Mouse (Mus musculus) liver, embryonic 14.5 days (tissue): ENCODE measurements around the gene Sdhc. TPM values are rescaled to one million over a fixed set of nuclear protein-coding genes. Genes with fewer than 3 reads are reported as not detected.

ENCODE experiments used
- ATAC-seq: fragments of 200-750 bp; cut with Nextera tagmentation; 2 replicates; pipeline ENCODE4 v1.8.0; 2017; ENCODE audit warnings: moderate number of reproducible peaks, mild to moderate bottlenecking, moderate library complexity; ENCODE audit not compliant: insufficient read depth
- DNase-seq, 3 experiments: peaks; one replicate each; pipeline ENCODE4 v3.0.0-alpha.2; 2012 to 2013; ENCODE audit warnings: low read depth in 3 of 3, low spot score in 3 of 3
- H3K27ac ChIP-seq: fragments of 300-500 bp; sonication (generic); 2 replicates; pipeline ENCODE4 v1.5.1; 2014; ENCODE audit warnings: moderate library complexity, mild to moderate bottlenecking, control low read depth, inconsistent platforms
- H3K27me3 ChIP-seq: fragments of 300-500 bp; sonication (generic); 2 replicates; pipeline ENCODE4 v1.6.1; 2014; ENCODE audit warnings: mild to moderate bottlenecking, low read length, moderate library complexity; ENCODE audit not compliant: control insufficient read depth, insufficient read depth
- H3K36me3 ChIP-seq: fragments of 300-500 bp; sonication (generic); replicated peaks from 2 replicates; pipeline ENCODE4 v1.6.1; 2014; ENCODE audit warnings: low read depth; ENCODE audit not compliant: control insufficient read depth, insufficient read depth
- H3K4me1 ChIP-seq, 2 experiments: fragments of 200-500 bp in 1 of 2; fragments of 300-500 bp in 1 of 2; sonication (generic) in 1 of 2; replicated peaks; 2 replicates each; pipeline ENCODE4 v1.6.1; 2012 to 2014; ENCODE audit warnings: antibody characterized with exemption in 1 of 2, inconsistent platforms in 1 of 2, low read length in 1 of 2; ENCODE audit not compliant: control insufficient read depth in 2 of 2, insufficient read depth in 2 of 2
- H3K4me2 ChIP-seq: fragments of 300-500 bp; sonication (generic); 2 replicates; pipeline ENCODE4 v1.6.1; 2014; ENCODE audit warnings: low read depth, mild to moderate bottlenecking, control low read depth, moderate library complexity
- H3K4me3 ChIP-seq, 2 experiments: fragments of 200-500 bp in 1 of 2; fragments of 300-500 bp in 1 of 2; sonication (generic) in 1 of 2; 2 replicates each; pipeline ENCODE4 v1.5.1; 2012 to 2014; ENCODE audit warnings: low read depth in 2 of 2, low read length in 2 of 2, mild to moderate bottlenecking in 2 of 2, control low read depth in 1 of 2, inconsistent platforms in 1 of 2, moderate library complexity in 1 of 2; ENCODE audit not compliant: insufficient read depth in 1 of 2
- H3K9ac ChIP-seq: fragments of 300-500 bp; sonication (generic); replicated peaks from 2 replicates; pipeline ENCODE4 v1.6.1; 2014; ENCODE audit warnings: mild to moderate bottlenecking, control low read depth, moderate library complexity
- H3K9me3 ChIP-seq: fragments of 300-500 bp; sonication (generic); 2 replicates; pipeline ENCODE4 v1.6.1; 2016; ENCODE audit warnings: low read length, mixed read lengths; ENCODE audit not compliant: control insufficient read depth
- CTCF ChIP-seq: IDR thresholded peaks from 2 replicates; pipeline ENCODE4 v1.5.1; 2016; ENCODE audit warnings: antibody characterized with exemption, low read depth, control low read depth
- EP300 ChIP-seq: IDR thresholded peaks from 2 replicates; pipeline ENCODE4 v1.6.1; 2016; ENCODE audit warnings: antibody characterized with exemption, low read depth
- WGBS: fragments of 180-500 bp; shearing (Covaris S2); extraction: QIAGEN DNeasy Blood & Tissue Kit; methylation state at CpG from one replicate; pipeline ENCODE4 v1.1.7; 2014; ENCODE audit not compliant: insufficient replicate concordance; 5-methylcytosine and 5-hydroxymethylcytosine counted together
- polyA plus RNA-seq, 2 experiments: library from polyadenylated mRNA; depleted of rRNA in 1 of 2; stranded (reverse) in 1 of 2; unstranded in 1 of 2; fragments of >200 nt; fragmentation: Nextera tagmentation in 1 of 2; extraction: Ambion mirVana in 1 of 2; gene quantifications; 2 replicates each; pipeline versions ENCODE4 v1.2.1 to v1.2.3; 2012 to 2014

Gene Sdhc
- polyA plus RNA-seq, 2 experiments = 111 to 147 TPM

GRCm38 (mm10) chr1:171189476-171190114 is 39.2 kb upstream of the Sdhc start:
- Histone ChIP-seq H3K4me1 (peaks cover 0 to 8% of the 10 kb centered on the region in 2 experiments; a peak in 1 of 4 replicates), H3K27me3 (peaks cover 24% of the 10 kb centered on the region), H3K9me3 (no peaks in the 10 kb centered on the region), H3K4me3 (no peak overlapping the region), H3K9ac (no peak overlapping the region), H3K4me2 (no peak overlapping the region), H3K36me3 (no peaks in the 10 kb centered on the region), H3K27ac (no peak overlapping the region)
- DNase-seq = no peak
- 60% methylated on average over 14 of the region's 14 CpGs for WGBS
- ATAC-seq = no peak
- TF ChIP-seq EP300 = no peak
- TF ChIP-seq CTCF = no peak

GRCm38 (mm10) chr1:171189046-171189445 is 38.6 kb upstream of the Sdhc start:
- no peak for DNase-seq
- H3K4me2 ChIP-seq = no peak overlapping the region

GRCm38 (mm10) chr1:171187851-171188700 is 37.7 kb upstream of the Sdhc start:
- Histone ChIP-seq H3K27ac (no peak overlapping the region), H3K36me3 (no peaks in the 10 kb centered on the region), H3K4me2 (no peak overlapping the region), H3K9me3 (no peaks in the 10 kb centered on the region), H3K4me1 (peaks cover 0 to 11% of the 10 kb centered on the region in 2 experiments; a peak in 2 of 4 replicates), H3K4me3 (no peak overlapping the region), H3K9ac (no peak overlapping the region), H3K27me3 (peaks cover 10% of the 10 kb centered on the region)
- WGBS = 33% methylated on average over 13 of the region's 13 CpGs
- ATAC-seq = no peak
- no peak for TF ChIP-seq CTCF
- no peak for TF ChIP-seq EP300
- no peak for DNase-seq

More at GRCm38 (mm10) chr1:171189046-171189445, 38.6 kb upstream of the Sdhc start:
- Histone ChIP-seq H3K27me3 (peaks cover 19% of the 10 kb centered on the region), H3K4me1 (peaks cover 0 to 11% of the 10 kb centered on the region in 2 experiments; a peak in 2 of 4 replicates), H3K9me3 (no peaks in the 10 kb centered on the region), H3K9ac (no peak overlapping the region), H3K27ac (no peak overlapping the region), H3K36me3 (no peaks in the 10 kb centered on the region), H3K4me3 (no peak overlapping the region)
- TF ChIP-seq CTCF (no peak), EP300 (no peak)
- ATAC-seq = no peak
- 51% methylated on average over 8 of the region's 8 CpGs for WGBS

- WGBS = 71% methylated on average over 8 of the region's 8 CpGs
- DNase-seq = no peak
- no peak overlapping the region for H3K9ac ChIP-seq
- H3K9me3 ChIP-seq = no peaks in the 10 kb centered on the region
- no peaks in the 10 kb centered on the region for H3K36me3 ChIP-seq
- TF ChIP-seq CTCF (no peak), EP300 (no peak)
- no peak overlapping the region for H3K4me2 ChIP-seq
- no peak overlapping the region for H3K4me3 ChIP-seq
- no peaks in the 10 kb centered on the region for H3K27me3 ChIP-seq
- H3K27ac ChIP-seq = no peak overlapping the region
- peaks cover 0 to 11% of the 10 kb centered on the region in 2 experiments; a peak in 2 of 4 replicates for H3K4me1 ChIP-seq
- ATAC-seq = no peak
Measured at GRCm38 (mm10) chr1:171185655-171186054, 35.3 kb upstream of the Sdhc start.

- 10% methylated on average over 7 of the region's 7 CpGs for WGBS
- ATAC-seq = no peak
- TF ChIP-seq EP300 = no peak
- TF ChIP-seq CTCF = peak; percentile 41; the same call in 1 of the 2 replicates
- no peak overlapping the region for H3K4me3 ChIP-seq
- H3K9ac ChIP-seq = no peak overlapping the region
- no peaks in the 10 kb centered on the region for H3K36me3 ChIP-seq
- no peak overlapping the region for H3K27ac ChIP-seq
- H3K9me3 ChIP-seq = no peaks in the 10 kb centered on the region
- no peak overlapping the region for H3K4me2 ChIP-seq
- no peaks in the 10 kb centered on the region for H3K27me3 ChIP-seq
- DNase-seq = peak in 1 of 3 experiments; percentile 14
- H3K4me1 ChIP-seq = peaks cover 0 to 8% of the 10 kb centered on the region in 2 experiments; a peak in 2 of 4 replicates
Measured at GRCm38 (mm10) chr1:171184314-171184713, 33.9 kb upstream of the Sdhc start.
